Comparison of ENCODE assay signal across 9 mouse cellular contexts in genomic region chr14:122449601-122450495, GRCm38 (mm10). TPM values are rescaled to one million over a fixed set of nuclear protein-coding genes. Genes with fewer than 3 reads are reported as not detected.
A peak's percentile ranks its signal among the peaks of the same experiment; 100 is the strongest.
DNase-seq lines count a peak whose midpoint lies in the region; ATAC-seq and TF ChIP-seq lines count a peak whose summit lies in the region.
"Had no signal": no experiment of that assay in that cellular context is flagged by ENCODE, and none has a peak within 500 bp of the region (broad histone marks: within the 10 kb centered on the region; RNA-seq: fewer than 3 reads in every experiment).

No protein-coding gene starts in this region.

- in situ Hi-C loops in ES-E14 (cut with MboI; ENCODE audit: low sequenced_read_pairs in 2 of 2, unreplicated experiment in 2 of 2) = no loop called here

- H3K27ac ChIP-seq in ES-E14 (ENCODE audit: insufficient read depth, low read depth, low read length, poor library complexity, severe bottlenecking) = no peak overlapping the region
- no peak overlapping the region for H3K27ac ChIP-seq in embryonic facial prominence, embryonic 14.5 days (replicated peaks; ENCODE audit: low read depth, low read length)
- H3K27ac ChIP-seq in limb, embryonic 15.5 days = no peak overlapping the region
- H3K27ac ChIP-seq: macrophage had no signal

- H3K36me3 ChIP-seq in E14TG2a.4 (ENCODE audit: insufficient read depth, low read length) (no peaks in the 10 kb centered on the region), ES-E14 (ENCODE audit: control insufficient read depth, insufficient read depth, low read length, poor library complexity, severe bottlenecking) (no peaks in the 10 kb centered on the region)
- H3K36me3 ChIP-seq in embryonic facial prominence, embryonic 14.5 days (ENCODE audit: control insufficient read depth, insufficient read depth, low read length) = no peaks in the 10 kb centered on the region
- no peaks in the 10 kb centered on the region for H3K36me3 ChIP-seq in limb, embryonic 15.5 days

- no peaks in the 10 kb centered on the region for H3K9me3 ChIP-seq in E14TG2a.4 (ENCODE audit: low read length)
- no peaks in the 10 kb centered on the region for H3K9me3 ChIP-seq in ES-E14 (ENCODE audit: control insufficient read depth, insufficient read depth, low read depth, low read length)
- no peaks in the 10 kb centered on the region for H3K9me3 ChIP-seq in embryonic facial prominence, embryonic 14.5 days (ENCODE audit: control insufficient read depth, low read length)
- no peaks in the 10 kb centered on the region for H3K9me3 ChIP-seq in limb, embryonic 15.5 days

- TF ChIP-seq CTCF in E14TG2a.4 (conservative IDR thresholded peaks at IDR 0.05; ENCODE audit: low read length) = no peak

- peaks cover 51% of the 10 kb centered on the region for H3K27me3 ChIP-seq in E14TG2a.4 (ENCODE audit: insufficient read depth, low read length)
- H3K27me3 ChIP-seq in embryonic facial prominence, embryonic 14.5 days (replicated peaks; ENCODE audit: control insufficient read depth, insufficient read depth, low read length) = peaks cover 68% of the 10 kb centered on the region
- peaks cover 91% of the 10 kb centered on the region for H3K27me3 ChIP-seq in limb, embryonic 15.5 days

- 7% methylated on average over 27 of the region's 29 CpGs for WGBS in embryonic facial prominence, embryonic 14.5 days
- 4% methylated on average over 29 of the region's 29 CpGs for WGBS in limb, embryonic 15.5 days

- peaks cover 46% of the 10 kb centered on the region for H3K4me1 ChIP-seq in E14TG2a.4 (replicated peaks; ENCODE audit: low read depth, low read length)
- H3K4me1 ChIP-seq in ES-E14 (ENCODE audit: control insufficient read depth in 2 of 2, insufficient read depth in 2 of 2, low read length in 2 of 2, poor library complexity in 1 of 2) = peaks cover 2% of the 10 kb centered on the region in 2 experiments; a peak in 3 of 4 replicates
- peaks cover 9% of the 10 kb centered on the region; the same call in 1 of the 2 replicates for H3K4me1 ChIP-seq in embryonic facial prominence, embryonic 14.5 days (ENCODE audit: control insufficient read depth, insufficient read depth, low read length)
- H3K4me1 ChIP-seq in limb, embryonic 15.5 days = peaks cover 24% of the 10 kb centered on the region

- H3K4me3 ChIP-seq in E14TG2a.4 (replicated peaks; ENCODE audit: low read length) (peak overlapping the region; percentile 75), ES-E14 (ENCODE audit: insufficient read depth in 1 of 2, low read depth in 1 of 2, low read length in 2 of 2, poor library complexity in 1 of 2, severe bottlenecking in 1 of 2) (peak overlapping the region; percentile 50 to 67)
- peak overlapping the region; percentile 46 for H3K4me3 ChIP-seq in embryonic facial prominence, embryonic 14.5 days (ENCODE audit: low read depth, low read length)
- H3K4me3 ChIP-seq in limb, embryonic 15.5 days = peak overlapping the region; percentile 41

- peak; percentile 11; the same call in 1 of the 2 replicates for ATAC-seq in embryonic facial prominence, embryonic 14.5 days (ENCODE audit: low read depth)
- no peak for ATAC-seq in limb, embryonic 15.5 days (ENCODE audit: insufficient number of reproducible peaks, low FRiP score, low TSS enrichment, low read depth)

- peak overlapping the region; percentile 64; the same call in 1 of the 2 replicates for H3K9ac ChIP-seq in ES-E14 (ENCODE audit: insufficient read depth, low read depth, low read length, poor library complexity, severe bottlenecking)
- H3K9ac ChIP-seq in embryonic facial prominence, embryonic 14.5 days (ENCODE audit: low read depth, low read length) = peak overlapping the region; percentile 60; the same call in 1 of the 2 replicates
- H3K9ac ChIP-seq in limb, embryonic 15.5 days = no peak overlapping the region

- H3K4me2 ChIP-seq in embryonic facial prominence, embryonic 14.5 days (ENCODE audit: low read depth, low read length) = peak overlapping the region; percentile 86
- peak overlapping the region; percentile 78 for H3K4me2 ChIP-seq in limb, embryonic 15.5 days

- DNase-seq in ES-E14 (ENCODE audit: low read depth, low spot score) = no peak
- no peak for DNase-seq in embryonic facial prominence, embryonic 14.5 days (ENCODE audit: low spot score)
- no peak for DNase-seq in thymus, postnatal 10 days (ENCODE audit: low spot score in 2 of 2)
- DNase-seq in adrenal gland, postnatal 10 days = no peak
- no peak for DNase-seq in adrenal gland, adult 2 months
- DNase-seq in urinary bladder, postnatal 10 days (ENCODE audit: low spot score) = no peak

TF ChIP-seq in ES-E14, 5 proteins besides CTCF, POLR2A, EP300 and RAD21:
- TF ChIP-seq ZNF384 (IDR thresholded peaks at IDR 0.05; ENCODE audit: low read depth, low read length) = no peak
- no peak for TF ChIP-seq ZC3H11A (IDR thresholded peaks at IDR 0.05; ENCODE audit: borderline replicate concordance, low read depth, low read length)
- no peak for TF ChIP-seq MAFK (IDR thresholded peaks at IDR 0.05; ENCODE audit: insufficient read depth, low read depth, low read length)
- no peak for TF ChIP-seq CHD2 (IDR thresholded peaks at IDR 0.05; ENCODE audit: low read depth, low read length)
- TF ChIP-seq HCFC1 (IDR thresholded peaks at IDR 0.05; ENCODE audit: borderline replicate concordance, insufficient read depth, low read length) = no peak
TF ChIP-seq in ES-E14: peak in this region for 0.

RNA-seq across cellular contexts. Expression of gene Gm5089, which starts 1.1 kb away (rescaled TPM):
- 0.21 and 0.31 TPM in 2 replicates for total RNA-seq in ES-E14 (2012; rRNA removed)
- not detected in 2 replicates for polyA plus RNA-seq in embryonic facial prominence, embryonic 14.5 days (2014; fragmentation: Nextera tagmentation; extraction: Ambion mirVana)
- polyA plus RNA-seq in limb, embryonic 15.5 days (2015; fragmentation: Nextera tagmentation; extraction: Ambion mirVana) = 0.14 TPM in 2 replicates
- not detected for total RNA-seq in adrenal gland, postnatal 10 days (2021)
- total RNA-seq in adrenal gland, adult 2 months (2021) = not detected
- not detected in 2 replicates for polyA plus RNA-seq in adrenal gland, adult 2 months (2012; rRNA removed)
- polyA plus RNA-seq: macrophage had no signal

RNA-seq across cellular contexts. Expression of gene Zic5, which starts 15.6 kb away (rescaled TPM):
- 15.2 and 29.7 TPM in 2 replicates for total RNA-seq in ES-E14 (2012; rRNA removed)
- 1.9 and 2.1 TPM in 2 replicates for polyA plus RNA-seq in embryonic facial prominence, embryonic 14.5 days (2014; fragmentation: Nextera tagmentation; extraction: Ambion mirVana)
- 0.46 and 0.52 TPM in 2 replicates for polyA plus RNA-seq in limb, embryonic 15.5 days (2015; fragmentation: Nextera tagmentation; extraction: Ambion mirVana)
- not detected for total RNA-seq in adrenal gland, postnatal 10 days (2021)
- total RNA-seq in adrenal gland, adult 2 months (2021) = not detected
- 0.02 TPM in 1 of 2 replicates, not detected in the other for polyA plus RNA-seq in adrenal gland, adult 2 months (2012; rRNA removed)
- polyA plus RNA-seq: macrophage had no signal

RNA-seq across cellular contexts. Expression of gene Zic2, which starts 25.4 kb away (rescaled TPM):
- total RNA-seq in ES-E14 (2012; rRNA removed) = 17.3 and 22.1 TPM in 2 replicates
- polyA plus RNA-seq in embryonic facial prominence, embryonic 14.5 days (2014; fragmentation: Nextera tagmentation; extraction: Ambion mirVana) = 1.6 TPM in 2 replicates
- polyA plus RNA-seq in limb, embryonic 15.5 days (2015; fragmentation: Nextera tagmentation; extraction: Ambion mirVana) = 0.45 and 0.60 TPM in 2 replicates
- under 1 TPM; 0.15 to 0.21 TPM for total RNA-seq in adrenal gland, postnatal 10 days (2021)
- total RNA-seq in adrenal gland, adult 2 months (2021) = not detected
- polyA plus RNA-seq in adrenal gland, adult 2 months (2012; rRNA removed) = 0.10 and 0.41 TPM in 2 replicates
- polyA plus RNA-seq: macrophage had no signal

RNA-seq across cellular contexts. Expression of gene Gm10837, which starts 40.5 kb away (rescaled TPM):
- total RNA-seq in ES-E14 (2012; rRNA removed) = not detected in 2 replicates
- 0.14 TPM in 1 of 2 replicates, not detected in the other for polyA plus RNA-seq in embryonic facial prominence, embryonic 14.5 days (2014; fragmentation: Nextera tagmentation; extraction: Ambion mirVana)
- not detected in 2 replicates for polyA plus RNA-seq in limb, embryonic 15.5 days (2015; fragmentation: Nextera tagmentation; extraction: Ambion mirVana)
- not detected for total RNA-seq in adrenal gland, postnatal 10 days (2021)
- total RNA-seq in adrenal gland, adult 2 months (2021) = not detected
- not detected in 2 replicates for polyA plus RNA-seq in adrenal gland, adult 2 months (2012; rRNA removed)
- polyA plus RNA-seq: macrophage had no signal

Comparison
In these comparisons a context has a peak if more than half of its experiments do, and no peak if none do; other contexts are left out.
1. RNA of gene Zic5, which starts 15.6 kb away (total RNA-seq): 15.2 to 29.7 TPM in ES-E14; not detected in adrenal gland, postnatal 10 days and not detected in adrenal gland, adult 2 months; every median in the first group is over 10 times any median in the second.
2. RNA of gene Zic2, which starts 25.4 kb away (total RNA-seq): 17.3 to 22.1 TPM in ES-E14; 0.15 to 0.21 TPM in adrenal gland, postnatal 10 days and not detected in adrenal gland, adult 2 months; every median in the first group is over 10 times any median in the second.
3. Peak in every context shown above with its lines, with median percentiles within 50 percentile points of each other: H3K4me3 ChIP-seq.